Mouse (Mus musculus) kidney, adult 2 months (tissue): ENCODE data around the gene Rangrf.

Experiments
- CTCF ChIP-seq: fragments of 200-500 bp; conservative IDR thresholded peaks from 2 replicates; pipeline ENCODE4 v1.5.1; 2011; ENCODE audit warnings: low read depth, mild to moderate bottlenecking, control low read depth, low read length, moderate library complexity, mixed read lengths; ENCODE audit not compliant: insufficient read depth, insufficient read length
- POLR2A ChIP-seq: fragments of 200-500 bp; IDR thresholded peaks from one replicate; pipeline ENCODE4 v1.6.1; 2011; ENCODE audit warnings: low read depth, low read length, control low read depth

DNA sequence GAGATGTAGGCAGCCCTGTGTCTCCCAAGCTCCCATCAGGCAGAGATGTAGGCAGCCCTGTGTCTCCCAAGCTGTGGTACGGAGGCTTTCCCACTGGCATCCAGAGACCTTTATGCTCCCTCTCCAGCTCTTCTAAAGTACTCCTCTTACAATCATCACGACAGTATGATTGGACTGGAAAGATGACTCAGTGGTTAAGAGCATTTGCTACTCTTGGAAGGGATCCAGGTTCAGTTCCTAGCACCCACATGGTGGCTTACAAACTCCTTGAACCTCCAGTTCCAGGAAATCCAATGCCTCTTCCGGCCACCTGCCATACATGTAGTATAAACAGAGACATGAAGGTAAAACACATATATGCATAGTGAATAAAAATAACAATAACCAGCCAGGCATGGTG, 13.4 kb downstream of the Rangrf start:
- TF ChIP-seq CTCF (no peak), POLR2A (no peak)
